Mouse (Mus musculus): ENCODE measurements at regions not wholly inside any gene's neighbourhood (a gene's known extent, or its start where the extent isn't known, plus 50 kb on each side); places are given as distances from the start of the nearest gene placed in this dataset.

- no peak for TF ChIP-seq CTCF (IDR thresholded peaks at IDR 0.05; ENCODE audit: low read depth)
- no peak for TF ChIP-seq EP300 (IDR thresholded peaks at IDR 0.05; ENCODE audit: low read depth)
Observed at GRCm38 (mm10) chr17:62337890-62338557, 543.1 kb downstream of the Efna5 start.

All from liver, postnatal 0 days (tissue).